Mouse (Mus musculus): ENCODE measurements around the gene Tnpo1.

Tnpo1 gene

GRCm38 (mm10) chr13:98926213-98926957, at the start of gene Tnpo1:
TSS of gene Tnpo1 (minus strand) at chr13:98926384.
- peak; percentile 87 for DNase-seq

DNA sequence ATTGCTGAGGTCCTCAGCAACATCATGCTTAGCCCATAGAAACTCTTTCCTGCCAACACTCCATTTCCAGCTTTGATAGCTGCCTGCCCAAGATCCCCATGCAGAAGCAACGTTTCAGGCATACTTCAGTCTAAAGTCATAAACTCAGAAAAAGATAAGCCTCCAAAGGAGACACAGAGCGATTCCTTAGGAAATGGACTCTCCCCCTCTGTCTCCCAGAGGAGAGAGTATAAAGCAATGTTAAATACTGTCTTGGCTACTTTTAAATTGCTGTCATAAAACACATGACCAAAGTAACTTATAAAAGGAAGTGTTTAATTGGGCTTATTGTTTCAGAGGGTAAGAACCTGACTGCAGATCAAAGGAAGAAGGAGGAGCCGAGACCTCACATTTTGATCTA, 45.9 kb upstream of the Tnpo1 start:
- DNase-seq, result no peak

DNA sequence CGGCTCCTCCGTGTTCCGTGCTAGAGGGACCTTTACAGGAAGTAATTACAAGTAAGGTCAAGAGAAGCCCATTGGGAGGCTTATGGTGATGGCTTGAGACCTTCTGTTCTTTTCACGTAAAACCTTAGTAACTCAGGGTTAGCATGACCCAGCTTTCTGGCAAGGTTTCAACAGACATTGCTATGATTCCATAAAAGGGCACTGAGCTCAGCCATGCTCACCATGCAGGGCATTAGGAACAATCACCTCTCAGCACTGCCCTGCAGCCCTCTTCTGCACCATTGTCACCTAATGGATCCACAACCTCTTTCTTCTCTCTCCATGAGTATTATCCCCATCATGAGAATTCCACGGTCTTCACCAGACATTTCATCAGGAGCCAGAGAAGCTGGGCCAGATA, 45.5 kb upstream of the Tnpo1 start:
- DNase-seq, result no peak

DNA sequence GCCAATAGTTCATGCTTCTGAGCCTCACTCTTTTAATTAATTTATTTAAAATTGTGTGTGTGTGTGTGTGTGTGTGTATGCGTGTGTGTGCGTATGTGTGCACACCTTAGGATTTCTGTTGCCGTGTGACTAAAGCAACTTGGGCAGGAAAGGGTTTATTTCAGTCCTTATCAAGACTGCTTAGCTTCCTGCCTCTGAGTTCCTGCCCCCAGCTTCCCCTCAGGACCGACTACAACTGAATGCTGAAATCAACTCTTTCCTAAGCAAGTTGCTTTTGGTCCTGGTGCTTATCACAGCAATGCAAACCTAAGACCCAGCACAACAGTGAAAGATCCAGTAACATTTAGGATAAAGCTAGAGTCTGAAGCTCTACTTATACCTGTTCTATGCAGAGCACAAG, 42.3 kb upstream of the Tnpo1 start:
- no peak for DNase-seq

- no peak for DNase-seq
Measured at GRCm38 (mm10) chr13:98967942-98968341, 41.8 kb upstream of the Tnpo1 start.

DNA sequence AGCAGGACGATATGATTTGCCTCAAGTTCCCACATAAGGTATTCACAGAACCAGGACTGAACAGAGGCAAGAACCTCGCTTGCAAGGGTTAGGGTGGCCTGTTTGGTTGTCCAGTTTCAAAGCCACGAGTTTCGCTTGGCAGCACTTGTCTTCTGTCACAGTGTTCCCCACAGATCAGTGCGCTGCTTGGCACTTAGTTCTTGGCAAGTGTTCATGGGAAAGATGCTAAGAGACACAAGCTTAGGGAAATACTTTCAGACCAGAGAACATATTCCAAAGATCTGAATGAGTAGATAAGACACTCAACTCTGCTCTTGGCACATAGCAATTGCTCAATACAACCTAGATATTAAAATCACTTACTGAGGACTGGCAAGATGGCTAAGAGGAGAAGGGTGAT, 40.4 kb upstream of the Tnpo1 start:
- DNase-seq, result no peak

- DNase-seq, result no peak
Measured at GRCm38 (mm10) chr13:98963612-98964011, 37.4 kb upstream of the Tnpo1 start.

GRCm38 (mm10) chr13:98958177-98958576, 32.0 kb upstream of the Tnpo1 start:
- DNase-seq, result no peak

DNA sequence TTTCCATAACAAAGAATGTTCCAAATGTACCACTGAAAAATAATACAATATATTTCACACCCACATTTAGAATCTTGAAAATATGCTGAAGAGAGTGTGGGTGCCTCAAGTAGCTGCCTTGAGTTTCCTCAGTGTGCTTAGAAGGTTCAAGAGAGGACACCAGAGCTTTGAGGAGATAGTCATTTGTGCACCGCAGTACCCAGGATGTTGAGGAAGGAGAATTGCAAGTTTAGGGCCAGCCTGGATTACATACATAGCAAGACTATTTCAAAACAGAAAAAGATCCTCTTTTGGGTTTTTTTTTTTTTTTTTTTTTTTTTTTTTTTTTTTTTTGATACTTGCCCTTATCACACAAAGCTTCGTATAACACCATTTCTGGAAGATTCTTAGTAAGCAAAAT, 30.0 kb upstream of the Tnpo1 start:
- DNase-seq, result no peak

DNA sequence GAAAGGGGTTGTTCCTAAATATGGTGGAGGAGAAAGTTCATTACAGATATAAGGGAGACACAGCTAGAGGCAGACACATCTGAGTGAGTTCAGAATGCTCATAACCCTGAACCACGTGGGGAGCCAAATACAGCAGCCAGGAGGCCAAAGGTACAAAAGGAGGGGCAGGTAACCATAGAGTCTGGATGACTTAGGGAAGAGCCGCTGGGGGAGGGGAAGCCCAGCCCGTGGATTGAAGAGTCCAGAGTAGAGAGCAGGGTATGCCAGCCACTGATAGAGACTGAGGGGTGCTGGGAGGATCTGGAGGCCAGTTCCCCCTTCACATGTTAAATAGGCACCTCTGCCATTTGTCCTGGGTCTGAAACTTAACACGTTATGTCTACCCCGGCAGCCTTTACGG, 29.5 kb upstream of the Tnpo1 start:
- DNase-seq, result no peak

- no peak for DNase-seq
Measured at GRCm38 (mm10) chr13:98955226-98955625, 29.0 kb upstream of the Tnpo1 start.

DNA sequence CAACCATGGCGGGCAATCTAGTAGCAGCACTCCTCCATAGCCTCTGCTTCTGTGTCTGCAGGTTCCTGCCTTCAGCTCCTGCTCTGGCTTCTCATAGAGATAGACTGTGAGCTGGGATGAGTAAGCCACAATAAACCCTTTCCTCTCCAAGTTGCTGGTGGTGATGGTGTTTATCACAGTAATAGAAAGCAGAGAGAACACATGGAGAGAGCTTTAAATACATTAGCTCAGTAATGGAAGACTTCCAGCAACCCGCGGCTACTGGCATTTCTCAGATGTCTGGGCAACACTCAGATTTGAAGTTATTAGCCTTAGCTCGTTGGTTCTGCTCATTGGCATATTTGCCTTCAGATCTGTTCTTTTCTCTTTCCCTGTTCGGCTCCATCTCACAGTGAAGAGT, 27.6 kb upstream of the Tnpo1 start:
- peak; percentile 33 for DNase-seq

GRCm38 (mm10) chr13:98951951-98952350, 25.8 kb upstream of the Tnpo1 start:
- DNase-seq, result no peak

GRCm38 (mm10) chr13:98948146-98948545, 22.0 kb upstream of the Tnpo1 start:
- DNase-seq, result no peak

DNA sequence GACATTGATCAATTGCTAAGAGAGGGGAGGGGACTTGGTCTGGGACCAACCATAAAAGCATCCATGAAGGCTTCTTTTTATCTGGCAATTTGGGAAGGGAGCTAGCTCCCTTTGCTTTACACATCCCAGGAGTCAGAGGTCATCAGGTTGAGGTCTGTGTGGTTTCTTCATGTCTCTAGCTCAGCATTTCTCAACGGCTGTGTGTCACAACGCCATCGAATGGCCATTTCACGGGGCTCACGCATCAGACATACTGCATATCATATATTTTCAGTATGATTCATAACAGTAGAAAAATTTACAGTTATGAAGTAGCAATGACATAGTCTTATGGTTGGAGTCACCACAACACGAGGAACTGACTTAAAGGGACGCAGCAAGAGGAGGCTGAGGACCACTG, 20.2 kb upstream of the Tnpo1 start:
- no peak for DNase-seq

- no peak for DNase-seq
Measured at GRCm38 (mm10) chr13:98945908-98946307, 19.7 kb upstream of the Tnpo1 start.

DNA sequence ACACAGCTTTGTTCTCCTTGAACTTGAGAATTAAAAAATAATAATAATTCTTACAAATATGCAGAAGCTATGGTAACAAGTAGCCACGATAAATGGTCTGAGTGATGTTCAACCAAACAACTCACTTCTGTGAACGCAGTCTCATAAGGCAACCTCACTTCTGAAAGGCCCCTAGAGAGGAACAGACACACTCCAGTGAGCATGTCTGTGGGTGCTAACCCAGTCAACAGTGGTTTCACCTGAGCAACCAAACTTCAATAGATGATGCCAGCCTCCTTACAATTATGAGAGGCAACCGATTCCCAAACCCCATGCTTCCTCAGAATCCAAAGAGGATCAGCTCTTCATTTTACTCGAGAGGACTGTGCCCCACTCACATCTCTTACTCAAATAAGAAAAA, 19.2 kb upstream of the Tnpo1 start:
- DNase-seq, result no peak

DNA sequence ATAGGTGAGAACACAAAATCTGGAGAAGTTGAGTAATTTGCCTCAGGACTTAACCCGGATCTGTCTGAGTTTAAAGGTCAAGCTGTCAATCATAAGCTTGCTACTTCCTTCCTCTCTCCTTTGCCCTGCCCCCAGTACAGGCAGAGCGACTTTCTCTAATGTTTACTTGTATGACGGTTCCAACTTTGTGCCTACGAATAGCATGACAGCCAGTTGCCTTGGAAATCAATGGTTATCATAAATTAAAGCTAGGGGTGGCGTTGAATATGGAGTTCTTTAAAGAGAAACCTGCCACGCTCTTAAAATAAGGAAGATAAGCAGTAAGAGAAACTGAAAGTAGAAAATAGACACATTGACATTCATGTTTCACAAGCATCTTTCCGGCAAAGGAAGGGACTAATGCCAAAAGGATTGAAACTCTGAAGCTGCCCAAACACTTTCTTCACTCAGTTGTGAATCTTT, 18.5 kb upstream of the Tnpo1 start:
- no peak for DNase-seq

DNA sequence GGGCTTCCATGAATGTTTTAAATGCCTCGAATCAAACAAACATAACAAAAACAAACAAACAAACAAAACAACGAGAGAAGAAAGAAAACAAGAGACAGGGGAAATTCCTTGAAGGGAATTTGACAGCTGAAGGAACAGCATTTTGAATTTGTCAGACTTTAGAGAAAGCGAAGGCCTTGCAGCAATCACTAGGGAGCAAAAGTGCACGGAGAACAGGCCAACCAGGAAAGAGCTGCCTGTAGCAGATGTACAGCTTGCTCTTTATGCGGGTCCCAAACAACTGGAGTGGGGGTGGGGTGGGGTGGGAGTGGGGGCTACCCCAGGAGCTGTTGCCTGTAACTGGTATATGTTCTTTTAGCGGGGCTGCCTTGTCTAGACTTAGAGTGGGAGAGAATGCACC, 16.2 kb upstream of the Tnpo1 start:
- no peak for DNase-seq

- no peak for DNase-seq
Measured at GRCm38 (mm10) chr13:98941829-98942343, 15.7 kb upstream of the Tnpo1 start.

DNA sequence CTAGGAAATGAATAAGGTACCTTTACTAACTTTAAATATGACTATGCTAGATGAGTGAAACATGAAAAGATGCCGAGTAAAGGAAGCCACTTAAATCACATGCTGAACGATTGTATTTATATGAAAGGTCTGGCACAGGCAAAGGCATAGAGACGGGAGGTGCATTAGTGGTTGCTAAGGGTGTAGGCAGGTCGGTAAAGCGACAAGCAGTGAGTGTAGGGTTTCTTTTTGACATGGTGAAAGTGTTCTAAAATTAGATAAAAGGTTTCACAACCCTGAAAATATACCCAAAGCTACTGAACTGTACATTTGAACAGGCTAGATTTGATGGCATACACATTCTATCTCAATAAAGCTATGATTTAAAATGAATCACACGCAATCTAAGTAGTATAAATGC, 10.9 kb upstream of the Tnpo1 start:
- DNase-seq, result no peak

DNA sequence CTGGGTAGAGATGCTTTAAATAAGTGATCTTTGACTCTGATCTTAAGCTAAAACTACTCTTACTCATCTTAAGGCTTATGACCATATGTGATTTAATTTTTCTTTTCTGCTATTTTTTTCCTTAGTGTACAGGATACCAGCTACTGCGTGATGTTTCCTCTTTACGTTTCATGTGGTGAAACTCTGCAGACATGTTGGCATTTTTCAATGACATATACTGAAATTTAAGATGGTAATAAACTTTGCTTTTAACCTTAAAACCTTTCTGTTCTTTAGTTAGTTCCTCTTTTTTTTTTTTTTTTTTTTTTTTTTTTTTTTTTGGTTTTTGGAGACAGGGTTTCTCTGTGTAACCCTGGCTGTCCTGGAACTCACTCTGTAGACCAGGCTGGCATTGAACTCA, 2.7 kb upstream of the Tnpo1 start:
- DNase-seq, result no peak

DNA sequence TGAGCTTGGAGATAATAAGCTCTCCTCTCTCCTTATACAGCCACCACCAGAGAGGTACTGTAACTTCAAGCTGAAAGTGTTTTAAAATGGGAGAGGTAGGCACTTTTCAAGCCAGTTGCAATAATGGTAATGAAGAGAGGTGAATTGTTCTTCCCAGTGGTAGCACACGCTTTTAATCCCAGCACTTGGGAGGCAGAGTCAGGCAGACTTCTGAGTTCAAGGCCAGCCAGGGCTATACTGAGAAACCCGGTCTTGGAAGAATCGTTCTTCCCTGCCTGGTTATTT, 716 bp upstream of the Tnpo1 start:
- DNase-seq, result no peak

DNA sequence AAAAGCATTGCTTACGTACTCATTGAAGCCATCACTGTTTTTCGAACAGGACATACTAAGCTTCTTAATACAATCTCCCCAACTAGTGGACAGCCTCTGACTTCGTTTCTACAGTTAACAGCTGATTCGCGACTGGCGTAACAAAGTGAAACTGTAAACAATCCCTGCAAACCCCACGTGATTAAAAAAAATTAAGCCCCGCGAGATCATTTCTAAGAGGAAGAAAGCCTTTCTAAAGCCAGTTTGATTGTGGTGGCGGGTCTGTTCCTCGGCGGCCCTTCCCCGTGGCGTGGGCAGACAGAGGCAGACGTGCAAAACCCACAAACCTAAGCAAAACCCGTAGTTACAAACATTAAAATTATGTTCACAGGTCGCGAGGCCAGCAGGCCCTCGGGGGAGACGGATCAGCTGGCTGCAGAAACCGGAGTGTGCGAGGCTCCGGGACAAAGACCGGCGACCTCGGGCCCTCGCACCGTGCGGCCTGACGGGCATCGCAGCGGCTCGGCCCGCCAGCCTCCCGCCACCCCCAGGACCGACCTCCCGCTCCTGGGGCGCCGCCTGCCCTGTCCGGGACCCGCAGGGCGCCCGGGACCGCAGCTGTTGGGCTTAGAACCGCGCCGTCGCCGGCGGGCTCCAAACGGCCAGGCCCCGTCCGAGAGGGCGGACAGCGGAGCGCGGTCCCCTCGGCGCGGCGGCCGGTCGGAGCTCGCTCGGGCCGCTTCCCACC, 535 bp downstream of the Tnpo1 start:
- DNase-seq, result peak; percentile 62
